Mouse (Mus musculus): Measurements from ENCODE around the gene Mlc1. TPM values are rescaled to one million over a fixed set of nuclear protein-coding genes. Genes with fewer than 3 reads are reported as not detected.

Gene Mlc1
- polyA plus RNA-seq, 1 experiment, result not detected

GRCm38 (mm10) chr15:88921131-88921991 lies 57.4 kb downstream of the Mlc1 start:
- Histone ChIP-seq H3K4me3 (ENCODE audit: insufficient read depth, low read depth, low read length) (no peak overlapping the region), H3K27ac (ENCODE audit: insufficient read depth, low read depth, low read length) (no peak overlapping the region), H3K4me1 (ENCODE audit: control insufficient read depth, insufficient read depth, low read length) (peaks cover 4% of the 10 kb centered on the region)
- TF ChIP-seq POLR2A (IDR thresholded peaks at IDR 0.05; ENCODE audit: insufficient read depth, low read depth, low read length), result no peak
- WGBS, result 18% methylated on average over 12 of the region's 12 CpGs

GRCm38 (mm10) chr15:88920065-88920464 lies 58.7 kb downstream of the Mlc1 start:
- H3K4me1 ChIP-seq (ENCODE audit: control insufficient read depth, insufficient read depth, low read length), result peaks cover 5% of the 10 kb centered on the region
- H3K4me3 ChIP-seq (ENCODE audit: insufficient read depth, low read depth, low read length), result no peak overlapping the region
- H3K27ac ChIP-seq (ENCODE audit: insufficient read depth, low read depth, low read length), result no peak overlapping the region
- 97% methylated on average over 1 of the region's 1 CpGs for WGBS
- no peak for TF ChIP-seq CTCF (IDR thresholded peaks at IDR 0.05; ENCODE audit: insufficient read depth, low read depth, low read length)
- no peak for TF ChIP-seq POLR2A (IDR thresholded peaks at IDR 0.05; ENCODE audit: insufficient read depth, low read depth, low read length)

- 81% methylated on average over 12 of the region's 12 CpGs for WGBS
- H3K4me1 ChIP-seq (ENCODE audit: control insufficient read depth, insufficient read depth, low read length), result peaks cover 5% of the 10 kb centered on the region
- TF ChIP-seq CTCF (IDR thresholded peaks at IDR 0.05; ENCODE audit: insufficient read depth, low read depth, low read length) (no peak), POLR2A (IDR thresholded peaks at IDR 0.05; ENCODE audit: insufficient read depth, low read depth, low read length) (no peak)
- no peak overlapping the region for H3K27ac ChIP-seq (ENCODE audit: insufficient read depth, low read depth, low read length)
- no peak overlapping the region for H3K4me3 ChIP-seq (ENCODE audit: insufficient read depth, low read depth, low read length)
Measured at GRCm38 (mm10) chr15:88919328-88919727, 59.5 kb downstream of the Mlc1 start.

- Histone ChIP-seq H3K27ac (ENCODE audit: insufficient read depth, low read depth, low read length) (no peak overlapping the region), H3K4me1 (ENCODE audit: control insufficient read depth, insufficient read depth, low read length) (peaks cover 13% of the 10 kb centered on the region), H3K4me3 (ENCODE audit: insufficient read depth, low read depth, low read length) (no peak overlapping the region)
- WGBS, result 96% methylated on average over 8 of the region's 8 CpGs
- TF ChIP-seq POLR2A (IDR thresholded peaks at IDR 0.05; ENCODE audit: insufficient read depth, low read depth, low read length) (no peak), CTCF (IDR thresholded peaks at IDR 0.05; ENCODE audit: insufficient read depth, low read depth, low read length) (no peak)
Measured at GRCm38 (mm10) chr15:88917126-88917525, 61.7 kb downstream of the Mlc1 start.

GRCm38 (mm10) chr15:88916366-88916765 lies 62.4 kb downstream of the Mlc1 start:
- TF ChIP-seq CTCF (IDR thresholded peaks at IDR 0.05; ENCODE audit: insufficient read depth, low read depth, low read length), result no peak
- TF ChIP-seq POLR2A (IDR thresholded peaks at IDR 0.05; ENCODE audit: insufficient read depth, low read depth, low read length), result no peak
- H3K4me1 ChIP-seq (ENCODE audit: control insufficient read depth, insufficient read depth, low read length), result peaks cover 13% of the 10 kb centered on the region
- H3K27ac ChIP-seq (ENCODE audit: insufficient read depth, low read depth, low read length), result no peak overlapping the region
- 42% methylated on average over 3 of the region's 3 CpGs for WGBS
- no peak overlapping the region for H3K4me3 ChIP-seq (ENCODE audit: insufficient read depth, low read depth, low read length)

- peaks cover 12% of the 10 kb centered on the region for H3K4me1 ChIP-seq (ENCODE audit: control insufficient read depth, insufficient read depth, low read length)
- no peak for TF ChIP-seq CTCF (IDR thresholded peaks at IDR 0.05; ENCODE audit: insufficient read depth, low read depth, low read length)
- TF ChIP-seq POLR2A (IDR thresholded peaks at IDR 0.05; ENCODE audit: insufficient read depth, low read depth, low read length), result no peak
- no peak overlapping the region for H3K4me3 ChIP-seq (ENCODE audit: insufficient read depth, low read depth, low read length)
- no peak overlapping the region for H3K27ac ChIP-seq (ENCODE audit: insufficient read depth, low read depth, low read length)
- 97% methylated on average over 7 of the region's 7 CpGs for WGBS
Measured at GRCm38 (mm10) chr15:88915046-88915445, 63.8 kb downstream of the Mlc1 start.

GRCm38 (mm10) chr15:88906347-88906746 lies 72.5 kb downstream of the Mlc1 start:
- 85% methylated on average over 4 of the region's 4 CpGs for WGBS
- Histone ChIP-seq H3K27ac (ENCODE audit: insufficient read depth, low read depth, low read length) (no peak overlapping the region), H3K4me3 (ENCODE audit: insufficient read depth, low read depth, low read length) (no peak overlapping the region), H3K4me1 (ENCODE audit: control insufficient read depth, insufficient read depth, low read length) (no peaks in the 10 kb centered on the region)
- TF ChIP-seq CTCF (IDR thresholded peaks at IDR 0.05; ENCODE audit: insufficient read depth, low read depth, low read length) (no peak), POLR2A (IDR thresholded peaks at IDR 0.05; ENCODE audit: insufficient read depth, low read depth, low read length) (no peak)

Other genes with a start within 250 kb of the Mlc1 start
- gene Brd1, start 244.8 kb downstream of the Mlc1 start, polyA plus RNA-seq (2012; ENCODE audit: insufficient read depth, insufficient read length, low replicate concordance, missing spikeins), result 206 TPM in 1 of 2 replicates, not detected in the other
- not detected in 2 replicates for gene Zbed4, start 227.3 kb downstream of the Mlc1 start, polyA plus RNA-seq (2012; ENCODE audit: insufficient read depth, insufficient read length, low replicate concordance, missing spikeins)
- not detected in 2 replicates for gene Alg12, start 159.7 kb downstream of the Mlc1 start, polyA plus RNA-seq (2012; ENCODE audit: insufficient read depth, insufficient read length, low replicate concordance, missing spikeins)
- not detected in 2 replicates for gene Creld2, start 159.4 kb downstream of the Mlc1 start, polyA plus RNA-seq (2012; ENCODE audit: insufficient read depth, insufficient read length, low replicate concordance, missing spikeins)
- not detected in 2 replicates for gene Pim3, start 116.8 kb downstream of the Mlc1 start, polyA plus RNA-seq (2012; ENCODE audit: insufficient read depth, insufficient read length, low replicate concordance, missing spikeins)
- gene Ttll8, start 24.6 kb downstream of the Mlc1 start, polyA plus RNA-seq (2012; ENCODE audit: insufficient read depth, insufficient read length, low replicate concordance, missing spikeins), result not detected in 2 replicates
- gene Mov10l1, start 3.9 kb upstream of the Mlc1 start, polyA plus RNA-seq (2012; ENCODE audit: insufficient read depth, insufficient read length, low replicate concordance, missing spikeins), result not detected in 2 replicates
- gene Panx2, start 80.7 kb upstream of the Mlc1 start, polyA plus RNA-seq (2012; ENCODE audit: insufficient read depth, insufficient read length, low replicate concordance, missing spikeins), result not detected in 2 replicates
- not detected in 2 replicates for gene Trabd, start 96.1 kb upstream of the Mlc1 start, polyA plus RNA-seq (2012; ENCODE audit: insufficient read depth, insufficient read length, low replicate concordance, missing spikeins)
- gene Selenoo, start 110.1 kb upstream of the Mlc1 start, polyA plus RNA-seq (2012; ENCODE audit: insufficient read depth, insufficient read length, low replicate concordance, missing spikeins), result not detected in 2 replicates
- gene Tubgcp6, start 144.1 kb upstream of the Mlc1 start, polyA plus RNA-seq (2012; ENCODE audit: insufficient read depth, insufficient read length, low replicate concordance, missing spikeins), result 77.8 TPM in 1 of 2 replicates, not detected in the other
- not detected in 2 replicates for gene Hdac10, start 149.7 kb upstream of the Mlc1 start, polyA plus RNA-seq (2012; ENCODE audit: insufficient read depth, insufficient read length, low replicate concordance, missing spikeins)
- gene Mapk12, start 161.7 kb upstream of the Mlc1 start, polyA plus RNA-seq (2012; ENCODE audit: insufficient read depth, insufficient read length, low replicate concordance, missing spikeins), result not detected in 2 replicates
- gene Mapk11, start 170.6 kb upstream of the Mlc1 start, polyA plus RNA-seq (2012; ENCODE audit: insufficient read depth, insufficient read length, low replicate concordance, missing spikeins), result not detected in 2 replicates
- 46.6 TPM in 1 of 2 replicates, not detected in the other for gene Plxnb2, start 201.8 kb upstream of the Mlc1 start, polyA plus RNA-seq (2012; ENCODE audit: insufficient read depth, insufficient read length, low replicate concordance, missing spikeins)
- not detected in 2 replicates for gene Dennd6b, start 217.5 kb upstream of the Mlc1 start, polyA plus RNA-seq (2012; ENCODE audit: insufficient read depth, insufficient read length, low replicate concordance, missing spikeins)
- gene Ppp6r2, start 232.5 kb upstream of the Mlc1 start, polyA plus RNA-seq (2012; ENCODE audit: insufficient read depth, insufficient read length, low replicate concordance, missing spikeins), result not detected in 2 replicates

All from olfactory bulb, adult 2 months (tissue).